Comparison of ENCODE assay signal across 7 mouse cellular contexts in genomic region chrX:114473782-114474731, GRCm38 (mm10). TPM values are rescaled to one million over a fixed set of nuclear protein-coding genes. Genes with fewer than 3 reads are reported as not detected.
DNase-seq lines count a peak whose midpoint lies in the region; ATAC-seq lines count a peak whose summit lies in the region.

Klhl4 (plus strand) TSS chrX:114474333.

- peak; percentile 80 for ATAC-seq in heart, embryonic 11.5 days (replicated peaks; ENCODE audit: insufficient number of reproducible peaks, low FRiP score, low TSS enrichment)
- peak; percentile 96 for ATAC-seq in kidney, embryonic 14.5 days (ENCODE audit: low FRiP score, low TSS enrichment)
- no peak for ATAC-seq in limb, embryonic 13.5 days (ENCODE audit: low FRiP score, low read depth)
- ATAC-seq in neural tube, embryonic 12.5 days (ENCODE audit: low FRiP score, low read depth), result peak; percentile 48; the same call in 1 of the 2 replicates

- H3K9me3 ChIP-seq in heart, embryonic 11.5 days (replicated peaks; ENCODE audit: control insufficient read depth, low read length), result no peaks in the 10 kb centered on the region
- no peaks in the 10 kb centered on the region for H3K9me3 ChIP-seq in kidney, embryonic 14.5 days (ENCODE audit: control insufficient read depth, low read length)
- H3K9me3 ChIP-seq in limb, embryonic 13.5 days, result no peaks in the 10 kb centered on the region
- no peaks in the 10 kb centered on the region for H3K9me3 ChIP-seq in neural tube, embryonic 12.5 days

- H3K4me3 ChIP-seq in heart, embryonic 11.5 days (ENCODE audit: low read depth, low read length), result peak within 1 kb of the TSS; percentile 34
- peak within 1 kb of the TSS; percentile 22 for H3K4me3 ChIP-seq in kidney, embryonic 14.5 days (ENCODE audit: low read length)
- H3K4me3 ChIP-seq in limb, embryonic 13.5 days, result peak within 1 kb of the TSS; percentile 20
- H3K4me3 ChIP-seq in neural tube, embryonic 12.5 days, result no peak within 1 kb of the TSS; the same call in 1 of the 2 replicates

- H3K36me3 ChIP-seq in heart, embryonic 11.5 days (ENCODE audit: control insufficient read depth, insufficient read depth, low read length), result no peaks in the 10 kb centered on the region
- no peaks in the 10 kb centered on the region for H3K36me3 ChIP-seq in kidney, embryonic 14.5 days (ENCODE audit: control insufficient read depth, insufficient read depth, low read length)
- no peaks in the 10 kb centered on the region for H3K36me3 ChIP-seq in limb, embryonic 13.5 days
- H3K36me3 ChIP-seq in neural tube, embryonic 12.5 days, result no peaks in the 10 kb centered on the region

- peak within 1 kb of the TSS; percentile 71 for H3K27ac ChIP-seq in heart, embryonic 11.5 days (ENCODE audit: low read depth, low read length)
- peak within 1 kb of the TSS; percentile 24; the same call in 1 of the 2 replicates for H3K27ac ChIP-seq in kidney, embryonic 14.5 days (ENCODE audit: low read depth, low read length)
- no peak within 1 kb of the TSS for H3K27ac ChIP-seq in limb, embryonic 13.5 days
- H3K27ac ChIP-seq in neural tube, embryonic 12.5 days, result no peak within 1 kb of the TSS

- DNase-seq in Muller cell, postnatal 12 days (ENCODE audit: inconsistent ontology term), result peak; percentile 13
- DNase-seq in embryo, embryonic 10 days (ENCODE audit: low spot score), result peak; percentile 41
- no peak for DNase-seq in urinary bladder, adult 2 months (ENCODE audit: low spot score)

- H3K4me2 ChIP-seq in heart, embryonic 11.5 days, result peak within 1 kb of the TSS; percentile 52
- peak within 1 kb of the TSS; percentile 25 for H3K4me2 ChIP-seq in kidney, embryonic 14.5 days (replicated peaks; ENCODE audit: low read depth, low read length)
- H3K4me2 ChIP-seq in limb, embryonic 13.5 days (replicated peaks), result peak within 1 kb of the TSS; percentile 42
- H3K4me2 ChIP-seq in neural tube, embryonic 12.5 days (replicated peaks), result peak within 1 kb of the TSS; percentile 47

- 37% methylated on average over 14 of the region's 14 CpGs for WGBS in heart, embryonic 11.5 days (ENCODE audit: insufficient replicate concordance)
- WGBS in kidney, embryonic 14.5 days, result 44% methylated on average over 14 of the region's 14 CpGs
- WGBS in limb, embryonic 13.5 days, result 47% methylated on average over 14 of the region's 14 CpGs
- 45% methylated on average over 14 of the region's 14 CpGs for WGBS in neural tube, embryonic 12.5 days

- H3K27me3 ChIP-seq in heart, embryonic 11.5 days (ENCODE audit: control insufficient read depth, insufficient read depth, low read length), result no peaks in the 10 kb centered on the region
- no peaks in the 10 kb centered on the region for H3K27me3 ChIP-seq in kidney, embryonic 14.5 days (ENCODE audit: control insufficient read depth, insufficient read depth, low read length)
- H3K27me3 ChIP-seq in limb, embryonic 13.5 days, result no peaks in the 10 kb centered on the region
- H3K27me3 ChIP-seq in neural tube, embryonic 12.5 days (replicated peaks), result no peaks in the 10 kb centered on the region

- peak within 1 kb of the TSS; percentile 34; the same call in 1 of the 2 replicates for H3K9ac ChIP-seq in heart, embryonic 11.5 days (ENCODE audit: low read depth, low read length)
- 0 out of 2 replicates have a peak within 1 kb of the TSS, but pooled peaks have one; percentile 7 for H3K9ac ChIP-seq in kidney, embryonic 14.5 days (ENCODE audit: low read depth, low read length)
- no peak within 1 kb of the TSS for H3K9ac ChIP-seq in limb, embryonic 13.5 days
- no peak within 1 kb of the TSS for H3K9ac ChIP-seq in neural tube, embryonic 12.5 days

- no peaks in the 10 kb centered on the region for H3K4me1 ChIP-seq in heart, embryonic 11.5 days (ENCODE audit: control insufficient read depth, insufficient read depth, low read length)
- no peaks in the 10 kb centered on the region for H3K4me1 ChIP-seq in kidney, embryonic 14.5 days (ENCODE audit: control insufficient read depth, insufficient read depth, low read length)
- H3K4me1 ChIP-seq in limb, embryonic 13.5 days, result no peaks in the 10 kb centered on the region
- H3K4me1 ChIP-seq in neural tube, embryonic 12.5 days, result no peaks in the 10 kb centered on the region

RNA-seq across cellular contexts. Expression of gene Klhl4, which starts in this region (rescaled TPM):
- 44.8 and 58.9 TPM in 2 replicates for polyA plus RNA-seq in heart, embryonic 11.5 days (2014; fragmentation: Nextera tagmentation; extraction: Ambion mirVana)
- 24.9 and 35.0 TPM in 2 replicates for polyA plus RNA-seq in kidney, embryonic 14.5 days (2014; fragmentation: Nextera tagmentation; extraction: Ambion mirVana)
- polyA plus RNA-seq in limb, embryonic 13.5 days (2015; fragmentation: Nextera tagmentation; extraction: Ambion mirVana), result 11.6 and 12.3 TPM in 2 replicates
- 5.1 and 5.6 TPM in 2 replicates for polyA plus RNA-seq in neural tube, embryonic 12.5 days (2016; fragmentation: Nextera tagmentation; extraction: Ambion mirVana)
- 3.0 and 3.5 TPM in 2 replicates for polyA plus RNA-seq in urinary bladder, adult 2 months (2012; rRNA removed)

Comparison
In these comparisons a context has a peak if more than half of its experiments do, and no peak if none do; other contexts are left out.
1. H3K27ac ChIP-seq: peak in heart, embryonic 11.5 days (single experiment) and kidney, embryonic 14.5 days (single experiment); none in limb, embryonic 13.5 days (single experiment) and neural tube, embryonic 12.5 days (single experiment).
2. H3K9ac ChIP-seq: peak in heart, embryonic 11.5 days (single experiment) and kidney, embryonic 14.5 days (single experiment); none in limb, embryonic 13.5 days (single experiment) and neural tube, embryonic 12.5 days (single experiment).
3. Peak in every context shown above with its lines, with median percentiles within 50 percentile points of each other: H3K4me2 ChIP-seq.